Mouse (Mus musculus): ENCODE results near the gene Pcx. TPM values are rescaled to one million over a fixed set of nuclear protein-coding genes. Genes with fewer than 3 reads are reported as not detected.

The Pcx gene
- polyA plus RNA-seq, 1 experiment from 2014 or later, result 19.6 TPM

DNA sequence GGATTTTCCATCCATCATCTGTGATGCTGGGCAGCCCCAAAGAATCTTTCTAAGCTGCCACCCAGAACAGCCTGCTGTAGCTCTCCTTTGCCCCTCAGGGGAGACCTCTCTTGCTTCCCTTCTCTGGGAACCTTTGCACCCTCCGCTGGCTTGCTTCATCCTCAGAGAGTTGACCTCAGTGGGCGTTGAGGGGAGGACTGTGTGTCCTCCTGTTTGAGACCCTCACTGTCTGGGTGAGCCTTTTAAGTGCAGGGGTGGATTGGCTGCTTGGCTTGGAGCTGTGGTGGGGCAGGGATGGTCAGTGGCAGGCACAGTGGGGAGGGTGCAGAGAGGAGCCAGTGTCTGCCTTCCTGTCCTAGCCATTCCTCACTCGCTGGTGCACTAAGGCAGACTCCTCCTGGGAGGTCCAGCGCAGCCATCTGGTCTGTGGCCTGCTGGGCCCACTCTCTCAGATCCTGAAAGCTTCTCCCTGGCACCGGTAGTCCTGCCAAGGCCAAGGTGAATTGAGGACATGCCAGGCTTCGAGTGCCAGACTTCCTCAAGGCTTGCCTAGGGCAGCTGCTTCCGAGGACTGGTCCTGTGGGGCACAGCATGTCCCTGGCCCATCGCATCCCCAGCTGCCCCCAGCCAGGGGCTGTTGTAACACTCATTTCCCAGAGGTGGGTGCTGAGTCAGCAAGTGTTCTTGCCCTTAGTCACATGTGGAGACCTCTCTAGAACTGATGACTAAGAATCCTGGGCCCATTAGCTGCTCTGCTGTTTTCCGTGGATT, 17.6 kb upstream of the Pcx start:
- 60% methylated on average over 9 of the region's 9 CpGs for WGBS
- H3K4me2 ChIP-seq (ENCODE audit: low read depth), result no peak overlapping the region
- H3K4me3 ChIP-seq (ENCODE audit: low read depth, low read length), result no peak overlapping the region
- no peak overlapping the region for H3K9ac ChIP-seq (ENCODE audit: low read length)
- no peak overlapping the region for H3K27ac ChIP-seq (ENCODE audit: low read depth, low read length)
- no peak for DNase-seq (ENCODE audit: low spot score)
- no peaks in the 10 kb centered on the region for H3K9me3 ChIP-seq (ENCODE audit: control insufficient read depth, low read length)
- no peaks in the 10 kb centered on the region for H3K36me3 ChIP-seq (ENCODE audit: control insufficient read depth, insufficient read depth, low read length)
- ATAC-seq (ENCODE audit: insufficient read depth, low FRiP score, low TSS enrichment), result no peak
- no peaks in the 10 kb centered on the region for H3K27me3 ChIP-seq (ENCODE audit: control insufficient read depth, insufficient read depth, low read length)
- peaks cover 2% of the 10 kb centered on the region; the same call in 1 of the 2 replicates for H3K4me1 ChIP-seq (ENCODE audit: control insufficient read depth, insufficient read depth, low read length)

DNA sequence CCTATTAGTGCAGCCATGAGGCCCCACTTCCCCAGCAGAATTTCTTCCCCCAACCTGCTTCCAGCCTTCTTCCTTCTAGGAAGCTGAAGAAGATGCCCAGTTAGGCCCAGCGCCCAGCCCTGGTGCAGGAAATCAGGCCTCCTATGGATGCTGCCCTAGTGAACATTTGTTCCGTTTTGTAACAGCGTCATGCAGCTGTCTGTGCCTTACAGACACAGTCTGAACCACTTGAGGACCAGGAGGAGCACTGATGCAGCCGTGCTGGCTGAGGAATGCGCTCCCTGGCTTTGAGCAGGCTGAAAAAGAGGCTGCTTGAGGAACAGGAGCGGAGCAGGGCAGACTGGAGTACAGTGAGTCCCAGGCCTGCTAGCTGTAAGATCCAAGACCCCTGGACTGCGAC, 15.6 kb upstream of the Pcx start:
- Histone ChIP-seq H3K9ac (ENCODE audit: low read length) (no peak overlapping the region), H3K27me3 (ENCODE audit: control insufficient read depth, insufficient read depth, low read length) (no peaks in the 10 kb centered on the region), H3K4me2 (ENCODE audit: low read depth) (no peak overlapping the region), H3K4me3 (ENCODE audit: low read depth, low read length) (no peak overlapping the region), H3K9me3 (ENCODE audit: control insufficient read depth, low read length) (no peaks in the 10 kb centered on the region), H3K4me1 (ENCODE audit: control insufficient read depth, insufficient read depth, low read length) (peaks cover 6% of the 10 kb centered on the region; the same call in 1 of the 2 replicates), H3K27ac (ENCODE audit: low read depth, low read length) (no peak overlapping the region), H3K36me3 (ENCODE audit: control insufficient read depth, insufficient read depth, low read length) (no peaks in the 10 kb centered on the region)
- DNase-seq (ENCODE audit: low spot score), result no peak
- 78% methylated on average over 7 of the region's 7 CpGs for WGBS
- no peak for ATAC-seq (ENCODE audit: insufficient read depth, low FRiP score, low TSS enrichment)

- Histone ChIP-seq H3K9me3 (ENCODE audit: control insufficient read depth, low read length) (no peaks in the 10 kb centered on the region), H3K4me3 (ENCODE audit: low read depth, low read length) (no peak overlapping the region), H3K9ac (ENCODE audit: low read length) (no peak overlapping the region), H3K36me3 (ENCODE audit: control insufficient read depth, insufficient read depth, low read length) (no peaks in the 10 kb centered on the region), H3K4me1 (ENCODE audit: control insufficient read depth, insufficient read depth, low read length) (peaks cover 6% of the 10 kb centered on the region; the same call in 1 of the 2 replicates), H3K4me2 (ENCODE audit: low read depth) (no peak overlapping the region), H3K27me3 (ENCODE audit: control insufficient read depth, insufficient read depth, low read length) (no peaks in the 10 kb centered on the region), H3K27ac (ENCODE audit: low read depth, low read length) (no peak overlapping the region)
- WGBS, result 87% methylated on average over 5 of the region's 5 CpGs
- no peak for ATAC-seq (ENCODE audit: insufficient read depth, low FRiP score, low TSS enrichment)
- no peak for DNase-seq (ENCODE audit: low spot score)
These were observed 14.5 kb upstream of the Pcx start for GRCm38 (mm10) chr19:4495814-4496213.

- Histone ChIP-seq H3K4me2 (ENCODE audit: low read depth) (no peak overlapping the region), H3K27me3 (ENCODE audit: control insufficient read depth, insufficient read depth, low read length) (no peaks in the 10 kb centered on the region), H3K9ac (ENCODE audit: low read length) (no peak overlapping the region), H3K4me3 (ENCODE audit: low read depth, low read length) (no peak overlapping the region), H3K4me1 (ENCODE audit: control insufficient read depth, insufficient read depth, low read length) (peaks cover 6% of the 10 kb centered on the region; the same call in 1 of the 2 replicates), H3K36me3 (ENCODE audit: control insufficient read depth, insufficient read depth, low read length) (no peaks in the 10 kb centered on the region), H3K27ac (ENCODE audit: low read depth, low read length) (no peak overlapping the region), H3K9me3 (ENCODE audit: control insufficient read depth, low read length) (no peaks in the 10 kb centered on the region)
- DNase-seq (ENCODE audit: low spot score) (no peak), ATAC-seq (ENCODE audit: insufficient read depth, low FRiP score, low TSS enrichment) (no peak)
- WGBS, result 79% methylated on average over 3 of the region's 3 CpGs
These were observed 13.6 kb upstream of the Pcx start for GRCm38 (mm10) chr19:4496535-4497262.

DNA sequence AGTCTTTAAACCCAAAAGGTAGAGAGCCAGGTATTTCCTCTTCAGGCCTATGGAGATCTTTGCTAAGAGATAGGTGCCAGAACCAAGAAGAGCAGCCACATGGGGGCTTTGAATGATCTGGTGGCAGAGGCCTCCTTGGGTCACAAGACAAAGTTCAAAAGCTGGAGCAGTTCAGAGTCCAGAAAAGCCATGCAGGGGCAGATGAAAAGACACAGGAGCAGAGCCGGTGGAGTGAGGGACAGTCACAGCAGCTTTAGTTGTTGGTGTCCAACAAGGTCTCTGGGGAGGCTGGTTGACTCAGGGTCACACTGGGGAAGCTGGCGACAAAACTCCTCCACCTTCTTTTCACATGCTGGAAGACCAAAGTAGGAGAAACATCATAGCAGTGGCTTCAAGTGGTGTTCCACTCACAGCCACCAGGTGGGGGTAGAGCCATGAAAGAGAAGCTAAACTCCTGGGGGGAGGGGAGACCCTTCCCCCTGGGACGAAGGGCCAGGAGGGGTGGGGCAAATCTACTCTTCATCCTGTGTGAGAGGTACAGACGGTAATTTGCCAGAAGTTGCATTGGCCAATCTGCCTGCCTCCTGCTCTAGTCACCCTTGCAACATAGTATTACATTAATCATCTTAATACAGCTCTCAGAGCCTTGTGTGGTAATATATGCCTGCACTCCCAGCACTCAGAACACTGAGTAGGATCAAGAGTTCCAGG, 12.9 kb upstream of the Pcx start:
- 5% methylated on average over 4 of the region's 4 CpGs for WGBS
- no peak overlapping the region for H3K4me3 ChIP-seq (ENCODE audit: low read depth, low read length)
- no peaks in the 10 kb centered on the region for H3K9me3 ChIP-seq (ENCODE audit: control insufficient read depth, low read length)
- H3K4me1 ChIP-seq (ENCODE audit: control insufficient read depth, insufficient read depth, low read length), result peaks cover 6% of the 10 kb centered on the region; the same call in 1 of the 2 replicates
- peak; percentile 87 for DNase-seq (ENCODE audit: low spot score)
- H3K27me3 ChIP-seq (ENCODE audit: control insufficient read depth, insufficient read depth, low read length), result no peaks in the 10 kb centered on the region
- H3K36me3 ChIP-seq (ENCODE audit: control insufficient read depth, insufficient read depth, low read length), result no peaks in the 10 kb centered on the region
- ATAC-seq (ENCODE audit: insufficient read depth, low FRiP score, low TSS enrichment), result no peak; the same call in 1 of the 2 replicates
- H3K4me2 ChIP-seq (ENCODE audit: low read depth), result no peak overlapping the region
- H3K9ac ChIP-seq (ENCODE audit: low read length), result no peak overlapping the region
- no peak overlapping the region for H3K27ac ChIP-seq (ENCODE audit: low read depth, low read length)

DNA sequence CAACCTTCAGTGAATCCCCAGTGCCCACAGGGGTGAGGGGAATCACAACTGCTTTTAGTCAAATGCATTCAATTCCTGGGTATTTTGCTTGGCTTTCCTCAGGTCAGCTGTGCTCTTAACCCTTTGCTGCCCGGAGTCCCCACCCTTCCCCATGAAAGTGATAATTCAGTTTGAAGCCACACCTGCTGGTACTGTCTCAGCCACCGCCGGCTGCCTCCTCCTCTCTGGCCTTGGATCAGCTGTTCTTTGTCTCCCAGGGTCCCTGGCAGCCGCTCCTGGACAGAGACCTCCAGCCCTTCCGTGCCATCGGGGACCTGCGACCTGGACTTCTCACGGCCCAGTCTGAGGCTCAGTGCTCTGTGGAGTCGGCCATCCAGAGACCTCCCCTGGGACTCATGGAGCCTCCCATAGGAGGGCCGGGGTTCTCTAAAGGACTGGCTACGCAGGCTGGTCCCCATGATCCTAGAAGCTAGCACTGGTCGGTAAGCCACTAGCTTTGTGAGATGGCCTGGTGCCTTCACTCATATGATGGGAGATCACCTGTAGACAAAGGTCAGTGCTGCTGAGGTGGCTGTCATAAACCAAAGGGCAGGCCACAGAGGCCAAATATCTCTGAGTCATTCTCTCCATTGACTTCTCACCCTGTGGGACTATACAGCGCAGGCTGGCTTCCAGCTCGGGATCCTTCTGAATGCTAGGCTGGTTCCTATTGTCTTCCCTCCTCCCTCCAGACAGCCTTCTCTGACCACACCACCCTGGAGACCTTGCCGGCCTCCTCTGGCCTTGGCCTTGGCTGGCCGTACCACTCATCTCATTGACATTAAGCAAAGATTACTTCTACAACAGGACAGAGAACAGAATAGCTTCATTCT, 12.0 kb upstream of the Pcx start, which contains the start of gene 2010003K11Rik:
TSS of gene 2010003K11Rik (minus strand) at position 522 of the 872 bp plus-strand sequence.
- WGBS, result 59% methylated on average over 16 of the region's 16 CpGs
- H3K27me3 ChIP-seq (ENCODE audit: control insufficient read depth, insufficient read depth, low read length), result no peaks in the 10 kb centered on the region

GRCm38 (mm10) chr19:4502701-4503100, 7.6 kb upstream of the Pcx start:
- WGBS, result 75% methylated on average over 2 of the region's 2 CpGs
- Histone ChIP-seq H3K27ac (ENCODE audit: low read depth, low read length) (no peak overlapping the region), H3K9me3 (ENCODE audit: control insufficient read depth, low read length) (no peaks in the 10 kb centered on the region), H3K4me3 (ENCODE audit: low read depth, low read length) (no peak overlapping the region), H3K36me3 (ENCODE audit: control insufficient read depth, insufficient read depth, low read length) (no peaks in the 10 kb centered on the region), H3K27me3 (ENCODE audit: control insufficient read depth, insufficient read depth, low read length) (no peaks in the 10 kb centered on the region), H3K9ac (ENCODE audit: low read length) (no peak overlapping the region), H3K4me1 (ENCODE audit: control insufficient read depth, insufficient read depth, low read length) (peaks cover 4% of the 10 kb centered on the region; the same call in 1 of the 2 replicates), H3K4me2 (ENCODE audit: low read depth) (no peak overlapping the region)
- no peak for ATAC-seq (ENCODE audit: insufficient read depth, low FRiP score, low TSS enrichment)
- no peak for DNase-seq (ENCODE audit: low spot score)

More for the DNA sequence above, 12.0 kb upstream of the Pcx start, which contains the start of gene 2010003K11Rik:
- ATAC-seq (ENCODE audit: insufficient read depth, low FRiP score, low TSS enrichment) (no peak), DNase-seq (ENCODE audit: low spot score) (no peak)
- Histone ChIP-seq H3K9ac (ENCODE audit: low read length) (peak within 1 kb of the TSS; percentile 6; the same call in 1 of the 2 replicates), H3K27ac (ENCODE audit: low read depth, low read length) (no peak within 1 kb of the TSS), H3K4me1 (ENCODE audit: control insufficient read depth, insufficient read depth, low read length) (peaks cover 6% of the 10 kb centered on the region; the same call in 1 of the 2 replicates), H3K9me3 (ENCODE audit: control insufficient read depth, low read length) (no peaks in the 10 kb centered on the region), H3K36me3 (ENCODE audit: control insufficient read depth, insufficient read depth, low read length) (no peaks in the 10 kb centered on the region), H3K4me3 (ENCODE audit: low read depth, low read length) (no peak within 1 kb of the TSS), H3K4me2 (ENCODE audit: low read depth) (no peak within 1 kb of the TSS)

GRCm38 (mm10) chr19:4504830-4505229, 5.4 kb upstream of the Pcx start:
- Histone ChIP-seq H3K27me3 (ENCODE audit: control insufficient read depth, insufficient read depth, low read length) (no peaks in the 10 kb centered on the region), H3K4me3 (ENCODE audit: low read depth, low read length) (no peak overlapping the region), H3K9me3 (ENCODE audit: control insufficient read depth, low read length) (no peaks in the 10 kb centered on the region), H3K9ac (ENCODE audit: low read length) (no peak overlapping the region), H3K27ac (ENCODE audit: low read depth, low read length) (no peak overlapping the region), H3K4me1 (ENCODE audit: control insufficient read depth, insufficient read depth, low read length) (peaks cover 3% of the 10 kb centered on the region; the same call in 1 of the 2 replicates), H3K36me3 (ENCODE audit: control insufficient read depth, insufficient read depth, low read length) (no peaks in the 10 kb centered on the region), H3K4me2 (ENCODE audit: low read depth) (no peak overlapping the region)
- no peak for ATAC-seq (ENCODE audit: insufficient read depth, low FRiP score, low TSS enrichment)
- DNase-seq (ENCODE audit: low spot score), result no peak
- WGBS, result 94% methylated on average over 1 of the region's 1 CpGs
